Mouse (Mus musculus) small intestine, adult 2 months (tissue): ENCODE measurements around the gene Jagn1.

ENCODE experiments used
- CTCF ChIP-seq: fragments of 200-500 bp; IDR thresholded peaks from 2 replicates; pipeline ENCODE4 v1.5.1; 2012; ENCODE audit warnings: low read depth, mild to moderate bottlenecking, control low read depth, inconsistent platforms, low read length, moderate library complexity, mixed read lengths; ENCODE audit not compliant: insufficient replicate concordance, insufficient read length; ENCODE audit errors: extremely low read depth
- POLR2A ChIP-seq: fragments of 200-500 bp; IDR thresholded peaks from 2 replicates; pipeline ENCODE4 v1.6.1; 2012; ENCODE audit warnings: low read depth, mild to moderate bottlenecking, control low read depth, inconsistent platforms, low read length, moderate library complexity

- no peak for TF ChIP-seq CTCF
- TF ChIP-seq POLR2A: no peak
These were observed 5.2 kb upstream of the Jagn1 start for GRCm38 (mm10) chr6:113437135-113437534.
